Mouse (Mus musculus) heart, adult 18-20 months (tissue): ENCODE results near the gene Napsa. TPM values are rescaled to one million over a fixed set of nuclear protein-coding genes. Genes with fewer than 3 reads are reported as not detected.

Experiments
- DNase-seq, 2 experiments: peaks; one replicate each; pipeline ENCODE4 v3.0.0; 2021 to 2022; ENCODE audit warnings: mixed read lengths in 1 of 2
- total RNA-seq, 2 experiments: library from RNA; stranded (reverse); gene quantifications; 2 replicates each; pipeline ENCODE4 v1.2.3; 2021

Gene Napsa
- total RNA-seq, 2 experiments from 2014 or later, result 0.82 to 4.4 TPM

DNA sequence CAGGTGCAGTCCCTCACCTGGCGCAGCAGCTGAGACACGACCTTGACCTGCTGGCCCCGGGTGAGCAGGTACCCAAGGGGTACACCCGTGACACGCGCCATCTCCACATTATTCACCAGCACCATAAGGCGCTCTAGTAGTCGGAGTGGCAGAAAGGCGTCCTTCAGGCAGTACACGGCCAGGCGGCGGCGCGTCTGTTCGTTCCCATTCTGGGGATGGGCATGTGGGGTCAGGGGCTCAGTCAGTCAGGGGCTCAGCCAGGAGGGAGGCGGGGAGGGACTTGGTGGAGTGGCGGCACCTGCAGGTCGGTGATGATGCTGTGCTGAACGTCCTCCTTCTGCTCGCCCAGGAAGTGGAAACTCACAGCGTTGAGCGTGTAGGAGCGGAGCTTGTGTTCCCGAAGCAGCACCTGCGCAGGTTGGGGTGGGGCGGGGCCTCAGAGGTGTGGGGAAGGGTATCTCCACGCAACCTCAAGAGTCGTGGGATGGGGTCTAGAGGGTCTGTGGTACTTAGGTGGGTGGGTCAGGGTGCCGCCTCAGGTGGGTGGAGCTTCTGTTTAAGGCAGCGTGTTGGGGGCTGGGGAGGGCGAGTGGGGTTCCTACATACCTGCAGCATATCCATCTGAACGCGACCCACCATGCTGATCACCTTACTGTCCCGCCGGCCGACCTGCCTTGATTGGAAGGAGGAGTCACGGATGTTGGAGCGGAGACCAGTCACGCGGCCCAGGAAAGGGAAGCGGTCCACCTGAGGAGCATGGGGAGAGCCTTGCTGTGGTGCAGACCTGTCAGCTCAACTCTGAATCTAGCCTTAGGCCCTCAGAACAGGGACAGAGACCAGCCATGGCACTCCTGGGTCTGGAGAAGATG lies 33.2 kb upstream of the Napsa start:
- no peak for DNase-seq

- DNase-seq, result no peak
These were observed 29.6 kb upstream of the Napsa start for GRCm38 (mm10) chr7:44542555-44542954.

DNA sequence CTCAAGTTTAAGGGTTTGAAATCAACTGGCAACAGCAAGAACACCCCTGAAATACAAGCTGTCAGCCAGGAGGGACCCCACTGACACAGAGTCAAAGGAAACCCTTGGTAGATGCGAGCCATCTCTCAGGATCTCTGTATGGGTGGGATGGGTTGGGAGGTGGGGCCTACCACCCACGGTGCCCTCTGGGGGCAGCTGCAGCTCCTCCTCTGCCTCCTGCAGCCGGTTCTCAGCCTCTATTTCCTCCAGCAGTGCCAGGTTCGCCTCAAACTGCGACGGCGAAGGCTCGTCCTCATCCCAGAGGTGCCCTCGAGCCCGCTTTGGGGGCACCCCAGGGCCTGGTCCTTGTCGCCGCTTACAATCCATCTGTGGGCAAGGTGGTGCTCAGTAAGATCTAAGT lies 29.1 kb upstream of the Napsa start:
- no peak for DNase-seq

GRCm38 (mm10) chr7:44546274-44546673 lies 25.9 kb upstream of the Napsa start:
- no peak for DNase-seq

DNA sequence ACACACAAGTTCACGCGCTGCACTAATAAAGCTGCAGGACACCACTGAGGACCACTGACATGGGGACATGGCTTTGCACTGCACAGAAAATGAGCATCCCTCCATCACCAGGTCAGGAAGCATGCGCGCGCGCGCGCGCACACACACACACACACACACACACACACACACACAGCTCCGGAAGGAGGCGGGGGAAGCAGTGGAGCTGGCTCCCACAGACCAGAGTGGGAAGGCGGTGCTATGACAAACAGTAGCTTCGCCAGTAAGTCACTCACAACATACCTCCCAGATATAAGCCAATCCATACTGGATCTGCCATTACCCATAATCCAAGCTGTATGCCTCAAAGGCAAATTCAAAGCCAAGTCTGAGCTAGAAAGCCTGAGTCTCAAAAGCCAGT lies 25.1 kb upstream of the Napsa start:
- DNase-seq, result no peak

DNA sequence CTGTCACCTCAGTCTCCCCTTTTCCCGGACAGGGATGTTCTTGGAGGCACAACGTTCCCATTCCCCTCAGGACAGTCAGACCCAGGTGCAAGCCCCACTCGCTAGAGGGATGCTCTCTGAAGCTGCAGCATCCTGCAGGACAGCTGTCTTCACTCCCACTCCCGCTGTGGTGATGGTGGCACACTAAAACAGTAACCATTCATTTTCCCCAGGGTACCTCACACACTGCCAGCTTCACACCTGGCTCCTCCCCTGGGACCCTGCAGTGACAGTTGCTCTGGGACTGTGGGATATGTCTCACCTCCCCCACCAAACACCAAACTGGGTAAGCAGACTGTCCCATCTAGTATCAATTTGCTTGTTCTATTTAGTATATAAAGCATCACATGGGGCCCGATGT lies 24.5 kb upstream of the Napsa start:
- DNase-seq, result no peak

- DNase-seq, result peak; percentile 99 to 100
These were observed 23.6 kb upstream of the Napsa start, which contains the start of gene Pold1 for GRCm38 (mm10) chr7:44548497-44549087. Gene Pold1, minus strand, starts transcription at chr7:44548849.

GRCm38 (mm10) chr7:44549621-44550408 lies 22.4 kb upstream of the Napsa start:
- DNase-seq, result no peak

- DNase-seq, result no peak
These were observed 21.8 kb upstream of the Napsa start for GRCm38 (mm10) chr7:44550409-44550678.

- DNase-seq, result no peak
These were observed 20.9 kb upstream of the Napsa start for GRCm38 (mm10) chr7:44551301-44551700.

DNA sequence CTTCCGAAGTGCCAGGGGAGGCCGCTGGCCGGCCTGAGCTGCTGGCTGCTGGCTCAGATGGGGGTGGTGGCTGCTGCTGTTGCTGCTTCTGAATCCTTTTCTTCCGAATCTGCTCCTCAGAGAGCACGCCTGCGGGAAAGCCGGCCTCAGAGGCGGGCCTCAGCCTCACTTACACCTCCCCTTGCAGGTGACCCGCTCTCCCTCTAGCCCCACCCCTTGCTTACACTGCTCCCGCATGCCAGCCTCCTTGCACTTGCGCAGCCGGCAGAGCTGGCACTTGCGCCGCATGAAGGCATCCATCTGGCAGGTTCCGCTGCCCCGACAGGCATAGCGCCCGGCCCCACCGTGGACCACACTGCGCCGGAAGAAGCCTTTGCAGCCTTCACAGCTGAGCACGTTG lies 20.4 kb upstream of the Napsa start:
- no peak for DNase-seq

- DNase-seq, result no peak
These were observed 19.9 kb upstream of the Napsa start for GRCm38 (mm10) chr7:44552141-44552908.

DNA sequence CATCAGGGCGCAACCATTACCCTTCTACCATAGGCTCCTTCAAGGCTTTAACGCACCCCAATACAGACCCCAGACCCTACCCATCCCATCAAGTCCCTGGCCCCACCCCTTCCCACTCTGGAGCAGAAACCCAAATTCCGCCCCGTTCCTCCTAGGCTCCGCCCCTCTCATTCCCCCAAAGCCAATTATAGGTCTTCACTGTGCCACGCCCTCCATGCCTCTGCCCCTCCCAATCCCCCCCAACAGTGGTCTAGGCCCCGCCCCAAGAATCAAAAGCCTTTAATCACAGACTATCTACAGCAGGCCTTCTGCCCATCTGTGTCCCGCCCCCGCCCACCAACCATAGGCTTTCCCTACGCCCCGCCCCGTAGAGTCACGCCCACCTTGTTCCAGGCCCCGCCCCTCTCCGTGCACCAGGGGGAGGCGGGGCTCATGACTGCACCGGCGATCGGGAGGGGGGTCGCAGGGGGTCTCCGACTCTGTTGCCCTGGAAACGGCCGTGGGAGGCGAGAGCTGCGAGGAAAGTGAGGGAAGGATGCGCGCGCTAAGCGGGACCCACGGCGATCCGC lies 18.9 kb upstream of the Napsa start:
- DNase-seq, result peak; percentile 65 to 75

DNA sequence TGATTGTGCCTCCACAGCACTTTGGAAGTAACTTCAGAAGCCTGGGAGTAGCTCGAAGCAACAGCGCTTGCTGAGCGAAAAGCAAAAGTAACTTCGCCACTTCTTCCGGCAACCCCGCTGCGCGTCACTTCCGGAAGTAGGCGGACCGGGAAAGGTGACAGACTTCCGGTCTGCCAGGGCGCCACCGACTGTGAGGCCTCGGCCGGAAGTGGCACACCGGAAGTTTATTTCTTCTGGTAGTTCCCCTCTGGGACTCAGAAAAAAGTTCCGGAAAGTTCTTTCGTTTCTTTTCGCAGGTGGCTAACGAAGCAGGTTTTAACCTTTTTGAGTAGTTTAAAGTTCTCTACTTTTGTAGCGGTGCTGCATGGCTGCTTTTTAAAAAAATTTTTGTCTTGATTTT lies 18.4 kb upstream of the Napsa start, which contains the start of gene Nr1h2:
Nr1h2 (minus strand) TSS at position 126 of the 400 bp plus-strand sequence.
- DNase-seq, result peak; percentile 98

DNA sequence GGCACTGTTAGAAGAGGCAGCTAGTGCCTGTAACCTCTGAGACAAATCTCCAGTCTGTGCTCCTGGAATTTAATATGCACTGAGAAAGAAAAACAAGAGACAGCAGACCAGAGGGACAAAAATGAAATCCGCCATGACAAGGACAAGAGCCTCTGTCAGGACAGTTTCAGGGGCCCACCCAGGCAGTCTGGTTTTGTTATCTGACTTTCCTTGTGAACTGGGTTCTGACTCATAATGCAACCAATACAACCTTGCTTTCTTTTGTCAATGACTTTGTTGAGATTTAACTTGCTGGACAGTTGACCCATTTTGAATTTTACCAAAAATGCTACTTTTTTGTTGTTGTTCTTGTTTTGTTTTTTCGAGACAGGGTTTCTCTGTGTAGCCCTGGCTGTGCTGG lies 14.6 kb upstream of the Napsa start:
- no peak for DNase-seq

GRCm38 (mm10) chr7:44560435-44561400 lies 11.5 kb upstream of the Napsa start:
- DNase-seq, result peak; percentile 64 to 88

GRCm38 (mm10) chr7:44563284-44563683 lies 8.9 kb upstream of the Napsa start:
- DNase-seq, result no peak

GRCm38 (mm10) chr7:44564486-44564885 lies 7.7 kb upstream of the Napsa start:
- DNase-seq, result no peak

DNA sequence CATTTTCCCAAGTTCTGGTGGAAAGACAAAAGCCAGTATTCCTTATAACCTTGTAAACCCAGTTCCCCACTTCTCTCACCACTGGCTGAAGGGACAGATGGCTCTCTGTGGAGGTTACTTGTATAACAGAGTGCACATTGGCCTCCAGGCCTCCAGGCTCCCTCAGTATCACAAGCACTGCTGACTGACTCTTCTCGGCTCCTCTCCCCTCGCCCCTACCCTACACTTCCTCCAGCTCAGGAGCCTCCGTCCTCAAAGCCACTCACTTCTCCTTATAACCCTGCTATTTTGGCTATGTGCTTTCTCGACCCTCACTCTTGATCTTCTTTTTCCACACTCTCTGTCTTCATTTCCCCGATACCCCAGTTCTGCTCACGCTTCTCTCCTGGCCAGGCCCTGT lies 6.8 kb upstream of the Napsa start:
- no peak for DNase-seq

GRCm38 (mm10) chr7:44568803-44569202 lies 3.4 kb upstream of the Napsa start:
- no peak for DNase-seq

DNA sequence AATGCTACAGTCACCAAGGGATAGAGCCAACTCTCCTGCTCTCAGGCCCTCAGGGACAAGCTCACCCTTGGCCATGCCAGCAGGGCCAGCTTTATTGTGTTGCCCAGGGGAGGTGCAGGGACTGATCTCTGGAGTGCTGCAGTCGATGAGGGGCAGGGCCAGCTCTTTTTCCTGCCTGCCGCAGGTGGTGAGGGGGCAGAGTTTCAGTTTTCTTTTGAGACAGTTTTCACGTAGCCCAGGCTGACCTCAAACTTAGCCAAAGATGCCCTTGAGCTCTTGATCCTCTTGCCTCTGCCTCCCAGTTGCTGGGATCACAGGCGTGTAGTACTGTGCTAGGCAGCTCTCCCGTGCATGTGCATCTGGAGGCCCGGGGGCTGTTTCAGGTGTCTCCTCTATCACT lies 1.2 kb upstream of the Napsa start:
- no peak for DNase-seq
